Mouse (Mus musculus): ENCODE data around the gene Hgd.

- TF ChIP-seq CTCF (conservative IDR thresholded peaks at IDR 0.05; ENCODE audit: insufficient read depth, insufficient read length, low read depth, low read length) (no peak), POLR2A (IDR thresholded peaks at IDR 0.05; ENCODE audit: low read depth, low read length) (no peak)
These were observed 64.5 kb downstream of the Hgd start for GRCm38 (mm10) chr16:37644486-37644885.
